Mouse (Mus musculus) small intestine, adult 10 weeks (tissue): Measurements from ENCODE around the gene Rrp36. TPM values are rescaled to one million over a fixed set of nuclear protein-coding genes. Genes with fewer than 3 reads are reported as not detected.

Experiments used
- polyA plus RNA-seq: library from polyadenylated mRNA; stranded (reverse); fragments of 350-450 nt; fragmentation: Illumina TruSeq; extraction: RNeasy Lipid Tissue Mini Kit (QIAGEN cat#74804); gene quantifications from one replicate; pipeline ENCODE4 v1.2.3, GENCODE M21; 2014; ENCODE audit warnings: low replicate concordance

Rrp36 gene
- 2.2 TPM for polyA plus RNA-seq

DNA sequence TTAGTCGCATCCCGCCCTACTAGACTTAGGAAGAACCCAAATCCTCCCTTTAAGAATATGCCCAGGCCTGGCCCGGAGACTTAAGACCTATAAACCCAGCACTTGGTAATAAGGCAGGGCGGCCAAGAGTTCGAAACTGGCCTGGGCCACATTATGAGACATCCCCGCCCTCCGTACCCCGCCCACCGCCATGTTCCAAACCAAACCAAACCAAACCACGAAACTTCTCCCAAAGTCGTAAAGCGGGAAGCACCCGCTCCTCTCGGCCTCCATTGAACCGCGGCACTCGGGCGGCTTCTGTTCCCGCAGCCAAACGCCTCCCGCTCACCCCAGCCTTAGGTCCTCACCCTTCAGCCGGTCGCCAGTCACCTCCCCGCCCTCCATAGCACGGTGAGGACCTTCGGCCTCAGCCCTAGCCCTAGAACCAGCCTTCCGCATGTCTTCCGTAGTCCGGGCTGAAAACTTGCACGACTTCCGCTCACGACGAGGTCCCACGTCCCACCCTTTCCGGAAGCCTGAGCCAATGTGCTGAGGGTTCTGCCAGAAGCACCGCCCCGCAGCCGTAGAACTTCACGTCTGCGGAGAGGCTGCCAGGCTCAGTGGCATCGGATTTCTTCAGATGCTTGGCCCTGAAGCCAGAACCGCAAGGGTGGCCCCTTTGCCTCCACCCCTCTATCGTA lies at the start of gene Rrp36:
Gene Rrp36, minus strand, starts transcription at position 503 of the 680 bp plus-strand sequence.

DNA sequence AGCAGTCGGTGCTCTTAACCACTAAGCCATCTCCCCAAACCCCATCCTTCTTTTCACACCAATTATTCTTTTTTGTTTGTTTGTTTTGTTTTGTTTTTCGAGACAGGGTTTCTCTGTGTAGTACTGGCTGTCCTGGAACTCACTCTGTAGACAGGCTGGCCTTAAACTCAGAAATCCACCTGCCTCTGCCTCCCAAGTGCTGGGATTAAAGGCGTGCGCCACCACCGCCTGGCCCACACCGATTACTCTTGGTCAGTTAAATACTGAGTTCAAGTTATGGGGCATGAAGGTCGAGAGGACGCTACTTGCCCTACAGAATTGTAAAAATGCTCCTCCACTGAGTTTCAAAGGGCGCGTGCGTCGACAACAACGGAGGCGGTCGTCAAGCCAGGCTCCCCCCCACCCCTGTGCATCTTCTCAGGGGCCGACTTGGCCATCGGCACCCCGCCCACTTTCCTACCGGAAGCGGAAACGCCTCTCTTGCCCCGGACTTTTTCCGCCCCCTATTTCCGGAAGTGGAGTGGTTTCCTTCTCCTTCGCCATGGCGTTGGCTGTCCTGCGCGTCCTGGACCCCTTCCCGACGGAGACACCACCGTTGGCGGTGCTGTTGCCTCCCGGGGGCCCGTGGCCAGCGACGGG lies 36.9 kb upstream of the Rrp36 start, which contains the start of gene Pex6:
Gene Pex6, plus strand, starts transcription at position 505 of the 639 bp plus-strand sequence.

DNA sequence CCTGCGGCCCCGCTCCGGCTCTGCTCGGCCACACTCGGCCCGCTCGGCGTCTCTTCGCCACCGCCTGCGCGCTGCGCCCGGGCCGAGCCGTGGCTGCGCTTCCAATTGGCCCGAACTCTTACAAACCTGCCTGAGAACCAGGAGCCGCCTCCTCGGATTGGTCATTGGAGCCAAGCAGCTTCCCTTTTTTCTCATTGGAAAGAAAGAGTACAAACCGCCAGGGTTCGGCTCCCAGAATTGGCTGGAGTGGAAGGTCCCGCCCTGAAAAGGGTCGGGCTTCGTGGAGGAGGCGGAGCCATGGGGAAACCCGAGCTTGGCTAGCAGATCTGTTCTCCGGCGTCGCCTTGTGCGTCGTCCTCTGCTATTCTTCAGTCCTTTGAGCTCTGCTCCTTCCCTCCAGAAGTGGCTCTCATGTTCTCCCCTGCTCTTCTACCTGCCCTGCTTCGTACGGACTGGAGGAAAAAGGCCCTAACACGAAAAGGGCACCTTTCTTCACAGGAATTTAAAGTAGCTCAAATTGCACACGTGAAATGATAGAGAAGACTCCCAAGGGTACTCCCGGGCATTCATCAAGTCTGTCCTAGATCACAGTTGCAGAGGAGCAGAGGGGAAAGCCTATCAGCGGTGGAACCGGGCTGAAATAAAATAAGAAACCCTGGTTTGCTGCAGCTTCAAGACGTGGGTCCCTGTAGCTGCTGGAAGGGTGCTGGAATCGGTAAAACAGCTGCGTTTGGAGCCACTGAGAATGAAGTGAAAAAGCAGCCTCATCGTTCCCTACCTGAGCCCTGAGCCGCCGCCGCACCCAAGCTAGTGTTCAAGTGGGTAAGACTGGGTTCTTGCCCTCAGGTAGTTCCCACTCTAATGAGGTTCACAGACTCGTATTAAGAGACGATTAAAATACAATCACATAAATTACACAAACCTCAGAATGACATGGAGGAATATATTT lies 31.0 kb upstream of the Rrp36 start, which contains the start of gene Ppp2r5d:
Gene Ppp2r5d, minus strand, starts transcription at position 225 of the 949 bp plus-strand sequence.

DNA sequence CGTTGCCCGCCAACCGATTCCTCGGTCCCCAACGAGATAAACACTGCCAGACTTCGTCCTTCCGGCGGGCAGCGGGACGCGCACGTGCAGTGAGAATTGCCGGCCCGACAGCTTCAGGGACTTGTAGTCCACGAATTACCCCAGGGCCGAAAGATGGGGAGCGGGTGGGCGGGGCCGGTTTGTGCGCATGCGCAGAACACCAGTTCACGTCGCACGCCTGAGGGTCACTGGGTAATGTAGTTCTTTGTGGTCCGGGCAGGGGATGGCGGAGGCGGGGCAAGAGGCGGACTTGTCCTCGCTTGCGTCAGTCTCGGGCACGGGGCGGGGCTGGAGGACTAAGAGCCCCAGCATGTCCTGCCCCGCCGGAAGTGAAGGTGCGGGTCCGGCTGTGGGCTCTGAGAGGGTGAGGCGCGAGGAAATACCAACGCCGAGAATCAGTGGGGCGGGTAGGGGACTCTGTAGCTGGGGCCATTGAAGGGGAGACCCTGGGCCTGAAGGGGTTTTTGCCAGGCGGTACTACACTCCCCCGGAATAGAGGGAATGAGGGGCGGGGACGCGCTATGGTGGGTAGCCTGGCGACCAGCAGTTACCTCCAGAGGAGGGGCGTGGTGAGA lies 6.7 kb upstream of the Rrp36 start, which contains the start of gene Klhdc3:
Gene Klhdc3, minus strand, starts transcription at position 155 of the 614 bp plus-strand sequence.

DNA sequence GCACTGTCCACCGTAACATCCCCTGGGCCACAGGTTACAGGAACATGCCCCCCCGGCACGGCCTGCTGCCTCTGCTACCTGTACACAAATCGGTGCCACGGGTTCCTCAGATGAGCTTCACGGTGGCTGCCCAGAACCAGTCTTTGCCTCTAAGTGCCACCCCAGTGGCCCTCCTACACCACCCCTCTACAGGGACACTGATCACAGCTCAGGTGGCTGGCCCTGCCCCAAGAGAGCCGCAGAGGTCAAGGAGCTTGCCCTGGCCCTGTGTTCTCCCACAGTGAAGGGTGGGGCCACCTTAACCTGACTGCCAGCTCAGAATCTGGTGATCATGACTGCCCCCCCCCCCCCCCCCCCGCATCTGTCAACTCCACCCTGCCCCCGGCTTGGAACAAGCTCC lies 4.3 kb upstream of the Rrp36 start, which contains the start of gene Mea1:
Gene Mea1, plus strand, starts transcription at position 378 of the 400 bp plus-strand sequence.

DNA sequence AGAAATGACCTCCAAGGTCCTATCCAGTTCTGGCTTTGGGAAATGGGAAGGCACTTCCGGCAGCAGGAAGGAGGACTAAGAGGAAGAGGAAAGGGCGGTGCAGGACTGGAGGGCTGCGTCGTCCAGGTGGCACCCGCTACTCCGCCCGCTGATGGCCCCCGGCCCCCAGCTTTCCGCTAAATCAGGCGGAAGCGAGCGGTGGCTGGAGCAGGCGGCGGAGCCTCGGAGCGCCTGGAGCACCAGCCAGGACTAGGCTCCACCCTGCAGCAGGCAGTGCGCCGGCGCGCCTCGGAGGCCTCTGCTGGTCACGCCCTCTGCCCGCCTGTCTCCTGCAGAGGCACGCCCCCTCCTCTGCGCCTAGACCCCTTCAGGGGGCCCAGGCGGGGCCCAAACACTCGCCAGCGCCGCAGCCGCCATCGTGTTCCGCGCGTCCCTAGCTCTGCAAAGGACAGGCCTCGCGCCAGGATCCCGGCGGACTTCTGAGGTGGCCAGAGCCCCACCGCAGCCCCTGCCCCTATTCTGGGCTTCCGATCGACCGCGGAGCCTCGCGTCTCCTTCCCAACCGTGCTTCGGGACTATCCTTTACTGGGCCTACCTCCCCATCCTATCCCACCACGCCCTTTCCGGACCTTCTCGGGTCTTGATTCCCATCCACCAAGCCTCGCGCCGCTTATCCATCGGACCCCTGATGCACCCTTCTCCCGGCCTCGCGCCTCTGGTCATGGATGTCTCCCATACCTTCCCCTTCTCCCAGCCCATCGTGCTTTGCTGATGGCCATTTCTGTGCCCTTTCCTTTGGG lies 23.7 kb downstream of the Rrp36 start, which contains the start of gene Cul7:
Gene Cul7, plus strand, starts transcription at position 106 of the 800 bp plus-strand sequence.

DNA sequence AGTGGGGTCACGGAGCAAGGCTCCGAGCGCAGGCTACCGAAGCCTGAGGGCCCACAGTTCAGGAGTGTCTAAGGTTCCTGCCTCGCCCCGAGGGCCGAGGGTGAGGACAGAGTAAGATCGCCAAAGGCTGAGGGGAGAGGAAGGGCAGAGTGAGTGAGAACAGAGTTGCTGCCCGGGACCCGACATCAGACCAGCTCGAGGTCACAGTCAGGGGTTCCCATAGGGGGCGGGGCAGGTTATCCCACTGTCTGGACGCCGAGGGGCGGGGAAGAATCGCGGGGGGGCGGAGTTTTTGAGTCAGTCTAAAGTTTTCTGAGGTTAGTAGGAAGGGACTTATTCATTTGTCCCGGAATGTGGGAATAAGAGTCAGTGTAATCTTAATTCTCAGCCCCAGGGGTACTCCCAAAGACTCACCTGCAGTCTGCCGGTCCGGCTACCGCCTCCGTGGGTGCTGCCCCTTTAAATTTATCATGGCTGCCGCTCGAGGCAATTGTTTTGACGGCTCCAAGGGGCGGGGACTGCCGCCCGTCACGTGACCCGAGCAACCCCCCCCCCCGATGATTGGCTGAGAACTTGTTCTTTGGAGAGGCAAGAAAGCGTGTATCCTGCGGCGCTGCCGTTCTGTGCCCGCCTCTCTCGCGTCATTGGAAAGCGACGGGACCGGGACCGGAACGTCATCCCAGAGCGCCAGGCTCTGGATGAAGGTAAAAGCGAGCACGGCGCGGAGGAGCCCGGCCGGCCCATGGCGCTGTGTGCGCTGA lies 28.4 kb downstream of the Rrp36 start, which contains the start of the genes Klc4 and Mrpl2:
Gene Klc4, minus strand, starts transcription at position 462 of the 761 bp plus-strand sequence.
Gene Mrpl2, plus strand, starts transcription at position 669 of the 761 bp plus-strand sequence.

DNA sequence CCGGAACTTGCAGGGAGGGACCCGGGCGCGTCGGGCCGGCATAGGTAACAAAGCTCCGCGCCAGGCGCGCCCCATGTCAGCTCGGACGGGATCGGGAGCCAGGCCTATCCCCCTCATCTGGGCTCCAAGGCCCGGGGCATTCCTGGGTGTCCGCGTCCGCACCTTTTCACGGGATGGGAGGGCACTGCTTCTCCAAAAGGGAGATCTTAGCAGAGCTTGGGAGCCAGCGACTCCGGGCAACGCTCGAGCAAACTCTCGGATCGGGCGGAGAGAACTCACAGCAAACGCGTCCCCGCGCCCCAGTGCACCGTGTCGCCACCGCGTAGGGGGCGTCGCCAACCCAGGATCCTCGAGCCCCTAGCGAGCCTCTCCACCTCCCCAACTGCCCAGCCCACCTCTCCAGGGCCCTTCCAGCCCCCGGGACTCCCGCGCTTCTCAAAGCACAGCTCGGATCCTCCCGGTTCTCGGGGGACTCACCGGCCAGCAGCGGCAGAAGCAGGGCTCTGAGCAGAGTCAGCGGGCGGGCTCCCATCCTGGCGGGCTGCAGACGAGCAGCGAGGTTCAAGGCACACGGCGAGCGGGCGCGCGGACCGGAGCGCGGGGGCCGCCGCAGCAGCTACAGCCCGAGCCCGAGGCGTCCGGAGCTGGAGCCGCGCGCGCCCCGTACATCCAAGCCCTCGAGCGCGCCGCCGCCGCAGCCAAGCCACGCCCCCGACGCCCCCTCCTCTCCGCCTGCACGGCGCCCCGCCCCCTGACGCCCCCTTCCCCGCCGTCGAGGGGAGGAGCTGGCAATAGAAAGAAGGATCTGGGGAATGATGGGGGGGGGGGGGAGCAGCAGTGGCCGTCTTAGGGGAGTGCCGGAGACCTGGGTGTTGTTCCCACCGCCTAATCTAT lies 45.1 kb downstream of the Rrp36 start, which contains the start of gene Ptk7:
Gene Ptk7, minus strand, starts transcription at position 714 of the 894 bp plus-strand sequence.

Other genes starting within 250 kb of the Rrp36 start
- gene Crip3, start 245.4 kb downstream of the Rrp36 start, polyA plus RNA-seq = not detected
- gene Slc22a7, start 235.9 kb downstream of the Rrp36 start, polyA plus RNA-seq = not detected
- not detected for gene Ttbk1, start 186.7 kb downstream of the Rrp36 start, polyA plus RNA-seq
- 2.1 TPM for gene Dnph1, start 177.6 kb downstream of the Rrp36 start, polyA plus RNA-seq
- gene Cul9, start 128.0 kb downstream of the Rrp36 start, polyA plus RNA-seq = not detected
- gene Srf, start 118.2 kb downstream of the Rrp36 start, polyA plus RNA-seq = 0.15 TPM
- not detected for gene Ptk7, start 44.8 kb downstream of the Rrp36 start, polyA plus RNA-seq
- 0.33 TPM for gene Klc4, start 28.3 kb downstream of the Rrp36 start, polyA plus RNA-seq
- not detected for gene Mrpl2, start 28.1 kb downstream of the Rrp36 start, polyA plus RNA-seq
- not detected for gene Cul7, start 24.0 kb downstream of the Rrp36 start, polyA plus RNA-seq
- gene Mea1, start 4.4 kb upstream of the Rrp36 start, polyA plus RNA-seq = 1.9 TPM
- 4.2 TPM for gene Klhdc3, start 6.6 kb upstream of the Rrp36 start, polyA plus RNA-seq
- gene Ppp2r5d, start 30.8 kb upstream of the Rrp36 start, polyA plus RNA-seq = 9.8 TPM
- gene Pex6, start 37.1 kb upstream of the Rrp36 start, polyA plus RNA-seq = not detected
- gene Gnmt, start 54.8 kb upstream of the Rrp36 start, polyA plus RNA-seq = not detected
- 1.9 TPM for gene Cnpy3, start 77.9 kb upstream of the Rrp36 start, polyA plus RNA-seq
- gene Ptcra, start 89.4 kb upstream of the Rrp36 start, polyA plus RNA-seq = not detected
- 11.9 TPM for gene 2310039H08Rik, start 98.3 kb upstream of the Rrp36 start, polyA plus RNA-seq
- gene Rpl7l1, start 108.3 kb upstream of the Rrp36 start, polyA plus RNA-seq = 16.6 TPM
- gene Bicral, start 184.1 kb upstream of the Rrp36 start, polyA plus RNA-seq = 5.5 TPM
- 0.52 TPM for gene Tbcc, start 216.3 kb upstream of the Rrp36 start, polyA plus RNA-seq
- gene Prph2, start 236.1 kb upstream of the Rrp36 start, polyA plus RNA-seq = not detected